In genomic region chr10:75558515-75558914, GRCm38 (mm10) we compare ENCODE assay signal across 8 mouse cellular contexts. TPM values are rescaled to one million over a fixed set of nuclear protein-coding genes. Genes with fewer than 3 reads are reported as not detected.
DNase-seq lines count a peak whose midpoint lies in the region; ATAC-seq and TF ChIP-seq lines count a peak whose summit lies in the region.

No protein-coding gene starts in this region.

- TF ChIP-seq POLR2A in lung, adult 2 months (IDR thresholded peaks at IDR 0.05; ENCODE audit: borderline replicate concordance, extremely low read depth, low read depth, low read length): no peak

- no peak for TF ChIP-seq CTCF in lung, adult 2 months (IDR thresholded peaks at IDR 0.05; ENCODE audit: insufficient read depth, low read length)

- H3K9ac ChIP-seq in embryonic facial prominence, embryonic 13.5 days: no peak overlapping the region

- intact Hi-C loops in heart, postnatal 36 days (cut with DNase I): no loop called here

- peak; percentile 45 for DNase-seq in testis, postnatal 10 days (ENCODE audit: low spot score)
- DNase-seq in testis, postnatal 14 days (ENCODE audit: low spot score): no peak
- peak; percentile 33 to 47 for DNase-seq in layer of hippocampus, postnatal 14 days (ENCODE audit: low spot score in 2 of 2)
- DNase-seq in right cerebral cortex, postnatal 25 days: peak; percentile 37
- DNase-seq in heart, postnatal 36 days: no peak
- no peak for DNase-seq in gastrocnemius, postnatal 25 days
- no peak for DNase-seq in lung, adult 2 months

- ATAC-seq in embryonic facial prominence, embryonic 13.5 days (ENCODE audit: insufficient number of reproducible peaks, insufficient read depth, low FRiP score, low TSS enrichment, low read depth): peak; percentile 32; the same call in 1 of the 2 replicates

- H3K9me3 ChIP-seq in embryonic facial prominence, embryonic 13.5 days: no peaks in the 10 kb centered on the region

- H3K27me3 ChIP-seq in embryonic facial prominence, embryonic 13.5 days: peaks cover 37% of the 10 kb centered on the region

- H3K4me2 ChIP-seq in embryonic facial prominence, embryonic 13.5 days: peak overlapping the region; percentile 98

- WGBS in embryonic facial prominence, embryonic 13.5 days: 25% methylated on average over 3 of the region's 3 CpGs
- 53% methylated on average over 3 of the region's 3 CpGs for WGBS in lung, adult 2 months

- peaks cover 57% of the 10 kb centered on the region for H3K4me1 ChIP-seq in embryonic facial prominence, embryonic 13.5 days
- H3K4me1 ChIP-seq in lung, adult 2 months (ENCODE audit: control insufficient read depth, insufficient read depth, low read length): peaks cover 7% of the 10 kb centered on the region

- peak overlapping the region; percentile 34 for H3K27ac ChIP-seq in embryonic facial prominence, embryonic 13.5 days

- H3K4me3 ChIP-seq in embryonic facial prominence, embryonic 13.5 days: peak overlapping the region; percentile 69
- no peak overlapping the region for H3K4me3 ChIP-seq in lung, adult 2 months (replicated peaks; ENCODE audit: extremely low read depth, low read depth, low read length)

- H3K36me3 ChIP-seq in embryonic facial prominence, embryonic 13.5 days: 0 out of 2 replicates have a peak, but pooled peaks cover 4% of the 10 kb centered on the region

RNA-seq across cellular contexts. Expression of gene Lrrc75b, which starts 1.6 kb away (rescaled TPM):
- polyA plus RNA-seq in embryonic facial prominence, embryonic 13.5 days (2015; fragmentation: Nextera tagmentation; extraction: Ambion mirVana): 3.9 and 6.6 TPM in 2 replicates
- total RNA-seq in layer of hippocampus, postnatal 14 days (2021): 10 to 100 TPM; 12.9 to 15.2 TPM
- total RNA-seq in heart, postnatal 36 days (2021): 1 to 10 TPM; 1.1 to 1.5 TPM
- total RNA-seq in gastrocnemius, postnatal 25 days (2021): under 1 TPM; 0.26 to 0.38 TPM
- 0.30 and 0.36 TPM in 2 replicates for polyA plus RNA-seq in lung, adult 2 months (2012; rRNA removed)

RNA-seq across cellular contexts. Expression of gene Ggt1, which starts 2.9 kb away (rescaled TPM):
- 0.25 and 2.4 TPM in 2 replicates for polyA plus RNA-seq in embryonic facial prominence, embryonic 13.5 days (2015; fragmentation: Nextera tagmentation; extraction: Ambion mirVana)
- 1 to 10 TPM; 2.0 to 2.8 TPM for total RNA-seq in layer of hippocampus, postnatal 14 days (2021)
- total RNA-seq in heart, postnatal 36 days (2021): not detected
- under 1 TPM in 1 of 2 experiments, not detected in 1; 0.64 TPM for total RNA-seq in gastrocnemius, postnatal 25 days (2021)
- polyA plus RNA-seq in lung, adult 2 months (2012; rRNA removed): 1.8 and 2.2 TPM in 2 replicates

RNA-seq across cellular contexts. Expression of gene Ggt5, which starts 30.6 kb away (rescaled TPM):
- 0.96 and 2.0 TPM in 2 replicates for polyA plus RNA-seq in embryonic facial prominence, embryonic 13.5 days (2015; fragmentation: Nextera tagmentation; extraction: Ambion mirVana)
- 1 to 10 TPM; 2.9 to 4.0 TPM for total RNA-seq in layer of hippocampus, postnatal 14 days (2021)
- total RNA-seq in heart, postnatal 36 days (2021): 1 to 10 TPM; 5.4 to 9.0 TPM
- 1 to 10 TPM; 4.9 to 5.3 TPM for total RNA-seq in gastrocnemius, postnatal 25 days (2021)
- polyA plus RNA-seq in lung, adult 2 months (2012; rRNA removed): 35.5 and 39.7 TPM in 2 replicates

RNA-seq across cellular contexts. Expression of gene Gucd1, which starts 40.7 kb away (rescaled TPM):
- polyA plus RNA-seq in embryonic facial prominence, embryonic 13.5 days (2015; fragmentation: Nextera tagmentation; extraction: Ambion mirVana): 27.0 and 27.3 TPM in 2 replicates
- 10 to 100 TPM; 21.3 to 22.4 TPM for total RNA-seq in layer of hippocampus, postnatal 14 days (2021)
- total RNA-seq in heart, postnatal 36 days (2021): 10 to 100 TPM; 41.8 to 44.2 TPM
- 10 to 100 TPM; 50.4 to 52.1 TPM for total RNA-seq in gastrocnemius, postnatal 25 days (2021)
- 37.0 and 49.1 TPM in 2 replicates for polyA plus RNA-seq in lung, adult 2 months (2012; rRNA removed)

RNA-seq across cellular contexts. Expression of gene Snrpd3, which starts 41.2 kb away (rescaled TPM):
- polyA plus RNA-seq in embryonic facial prominence, embryonic 13.5 days (2015; fragmentation: Nextera tagmentation; extraction: Ambion mirVana): 194 and 214 TPM in 2 replicates
- 10 to 100 TPM; 71.1 to 77.5 TPM for total RNA-seq in layer of hippocampus, postnatal 14 days (2021)
- 10 to 100 TPM; 65.7 to 69.5 TPM for total RNA-seq in heart, postnatal 36 days (2021)
- 10 to 100 TPM; 67.4 to 70.3 TPM for total RNA-seq in gastrocnemius, postnatal 25 days (2021)
- 11.5 and 17.2 TPM in 2 replicates for polyA plus RNA-seq in lung, adult 2 months (2012; rRNA removed)

Comparison
In these comparisons a context has a peak if more than half of its experiments do, and no peak if none do; other contexts are left out.
1. DNase-seq: peak in testis, postnatal 10 days (single experiment), layer of hippocampus, postnatal 14 days (2 of 2) and right cerebral cortex, postnatal 25 days (single experiment); none in testis, postnatal 14 days (single experiment), heart, postnatal 36 days (0 of 2), gastrocnemius, postnatal 25 days (single experiment) and lung, adult 2 months (single experiment).
2. RNA of gene Lrrc75b, which starts 1.6 kb away (total RNA-seq): 12.9 to 15.2 TPM in layer of hippocampus, postnatal 14 days; 1.1 to 1.5 TPM in heart, postnatal 36 days and 0.26 to 0.38 TPM in gastrocnemius, postnatal 25 days; every median in the first group is over 4 times any median in the second.